Comparison of ENCODE assay signal across 11 mouse cellular contexts in genomic region chr1:179137145-179137477, GRCm38 (mm10).
A peak's percentile ranks its signal among the peaks of the same experiment; 100 is the strongest.
DNase-seq lines count a peak whose midpoint lies in the region; ATAC-seq and TF ChIP-seq lines count a peak whose summit lies in the region.
"Had no signal": no experiment of that assay in that cellular context is flagged by ENCODE, and none has a peak within 500 bp of the region (broad histone marks: within the 10 kb centered on the region; RNA-seq: fewer than 3 reads in every experiment).

No protein-coding gene starts in this region.

- H3K27ac ChIP-seq in gastrocnemius, adult 2 months = no peak overlapping the region
- no peak overlapping the region for H3K27ac ChIP-seq in layer of hippocampus, adult 2 months
- H3K27ac ChIP-seq in limb, embryonic 12.5 days = peak overlapping the region; percentile 36; the same call in 1 of the 2 replicates
- H3K27ac ChIP-seq: liver, embryonic 13.5 days had no signal

- no peak overlapping the region for H3K9ac ChIP-seq in limb, embryonic 12.5 days (replicated peaks)
- H3K9ac ChIP-seq: liver, embryonic 13.5 days had no signal

- peaks cover 10% of the 10 kb centered on the region for H3K9me3 ChIP-seq in limb, embryonic 12.5 days
- H3K9me3 ChIP-seq: liver, embryonic 13.5 days had no signal

- POLR2A ChIA-PET in Patski (lab: Charles Lee) = no interaction called here

- TF ChIP-seq CTCF in gastrocnemius, adult 2 months (IDR thresholded peaks at IDR 0.05) = peak; percentile 28; the same call in 1 of the 2 replicates
- peak; percentile 73 for TF ChIP-seq CTCF in layer of hippocampus, adult 2 months (conservative IDR thresholded peaks at IDR 0.05)
- peak; percentile 54 for TF ChIP-seq CTCF in Patski (IDR thresholded peaks at IDR 0.05)

- no peak overlapping the region for H3K4me2 ChIP-seq in limb, embryonic 12.5 days
- H3K4me2 ChIP-seq: liver, embryonic 13.5 days had no signal

- CTCF ChIA-PET in Patski (lab: Charles Lee) = interaction anchor here (0.8 to 1.7 kb wide), 3 partner anchors 11 to 625 kb away, joined by 3 to 5 read pairs (median 3); no protein-coding TSS in a partner anchor

- no peak overlapping the region for H3K4me3 ChIP-seq in gastrocnemius, adult 2 months
- H3K4me3 ChIP-seq in layer of hippocampus, adult 2 months = no peak overlapping the region
- H3K4me3 ChIP-seq in limb, embryonic 12.5 days (replicated peaks) = no peak overlapping the region
- H3K4me3 ChIP-seq: liver, embryonic 13.5 days had no signal

- H3K27me3 ChIP-seq in Patski = no peaks in the 10 kb centered on the region
- no peaks in the 10 kb centered on the region for H3K27me3 ChIP-seq in limb, embryonic 12.5 days
- H3K27me3 ChIP-seq: liver, embryonic 13.5 days had no signal

- H3K4me1 ChIP-seq in limb, embryonic 12.5 days (replicated peaks) = peaks cover 22% of the 10 kb centered on the region
- H3K4me1 ChIP-seq: liver, embryonic 13.5 days had no signal

- peak; percentile 19 for ATAC-seq in Patski
- ATAC-seq in limb, embryonic 12.5 days (ENCODE audit: insufficient number of reproducible peaks, insufficient read depth, low FRiP score, low TSS enrichment, low read depth) = no peak

- DNase-seq in gastrocnemius, adult 2 months = no peak
- DNase-seq in gastrocnemius, postnatal 25 days = no peak
- no peak for DNase-seq in layer of hippocampus, adult 2 months (ENCODE audit: low spot score in 2 of 2)
- no peak for DNase-seq in layer of hippocampus, postnatal 14 days (ENCODE audit: low spot score in 2 of 2)
- no peak for DNase-seq in Patski (ENCODE audit: low read depth, low spot score)
- DNase-seq in frontal cortex, adult 2 months (ENCODE audit: extremely low spot score in 1 of 2, low spot score in 1 of 2) = no peak
- DNase-seq in yolk sac, embryonic 10.5 days (ENCODE audit: low spot score) = no peak
- DNase-seq: B cell, adult 2 months; liver, embryonic 13.5 days; right cerebral cortex, adult 18-20 months had no signal

- no peaks in the 10 kb centered on the region; the same call in 1 of the 2 replicates for H3K36me3 ChIP-seq in limb, embryonic 12.5 days
- H3K36me3 ChIP-seq: liver, embryonic 13.5 days had no signal

- in situ Hi-C loops in Patski (cut with MboI; ENCODE audit: low pct_unique_long_range_greater_than_20kb) = loop anchor here (5.0 kb wide), 1 partner anchor 75 kb away; no protein-coding TSS in a partner anchor

- intact Hi-C loops in gastrocnemius, adult 2 months (cut with DNase I) = no loop called here

- 75% methylated on average over 3 of the region's 3 CpGs for WGBS in limb, embryonic 12.5 days
